Mouse (Mus musculus): ENCODE data around the gene Homer1.

- no peak for TF ChIP-seq CTCF (IDR thresholded peaks at IDR 0.05; ENCODE audit: extremely low read depth, insufficient read depth, insufficient read length, insufficient replicate concordance)
- TF ChIP-seq POLR2A (IDR thresholded peaks at IDR 0.05; ENCODE audit: low read depth, low read length), result no peak
Measured at GRCm38 (mm10) chr13:93344395-93344794, 45.0 kb downstream of the Homer1 start.
